In the genomic region with DNA sequence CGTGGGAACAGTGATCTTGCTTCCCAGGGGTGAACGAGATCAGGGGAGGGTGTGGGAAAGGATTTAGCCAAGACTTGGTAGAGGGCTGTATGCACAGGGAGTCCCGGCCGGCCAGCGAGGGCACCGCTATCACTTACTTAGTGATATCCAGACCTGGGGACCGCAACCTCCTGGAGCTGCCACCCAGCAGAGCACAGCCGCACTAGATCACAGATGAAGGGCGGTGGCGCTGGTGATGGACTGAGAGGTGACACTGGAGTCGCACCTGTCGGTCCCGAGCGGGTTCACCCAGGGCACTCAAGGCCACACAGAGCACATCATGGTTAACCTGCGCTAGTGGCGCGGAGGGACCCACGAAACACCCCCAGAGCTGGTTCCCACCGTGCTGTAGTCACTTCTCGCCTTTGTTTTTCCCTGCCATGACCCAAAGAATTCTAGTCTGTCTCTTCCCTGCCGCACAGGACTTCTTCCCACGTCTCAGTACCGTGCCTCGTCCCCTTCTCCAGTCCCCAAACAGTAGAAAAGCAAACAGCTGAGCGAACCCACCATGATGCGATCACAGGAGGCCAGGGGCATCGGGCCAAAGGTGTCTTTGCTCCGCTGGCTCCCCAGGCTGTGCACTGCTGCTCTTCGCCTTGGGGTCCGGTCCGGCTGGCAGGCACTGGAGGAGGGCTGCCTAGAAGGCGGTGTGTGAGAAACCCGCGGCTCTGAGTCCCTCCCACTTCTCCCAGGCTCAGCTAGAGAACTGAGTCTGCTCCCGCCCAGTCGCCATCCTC, we compare ENCODE assay signal across 8 mouse cellular contexts. TPM values are rescaled to one million over a fixed set of nuclear protein-coding genes. Genes with fewer than 3 reads are reported as not detected.
DNase-seq lines count a peak whose midpoint lies in the region; ATAC-seq and TF ChIP-seq lines count a peak whose summit lies in the region.

A gene (minus strand): TSS at position 664 of the 776 bp plus-strand sequence.

- H3K27ac ChIP-seq in bone marrow, adult 2 months (ENCODE audit: control insufficient read depth, insufficient read depth, low read depth, low read length, poor library complexity) = no peak within 1 kb of the TSS; the same call in 1 of the 2 replicates
- peak within 1 kb of the TSS; percentile 49 for H3K27ac ChIP-seq in forebrain, embryonic 16.5 days (ENCODE audit: low read length)
- peak within 1 kb of the TSS; percentile 39; the same call in 1 of the 2 replicates for H3K27ac ChIP-seq in liver, postnatal 0 days (ENCODE audit: low read depth)

- H3K27me3 ChIP-seq in forebrain, embryonic 16.5 days (replicated peaks; ENCODE audit: control insufficient read depth, insufficient read depth, low read length) = no peaks in the 10 kb centered on the region
- H3K27me3 ChIP-seq in liver, postnatal 0 days (ENCODE audit: insufficient read depth, low read length) = 0 out of 2 replicates have a peak, but pooled peaks cover 3% of the 10 kb centered on the region

- no peaks in the 10 kb centered on the region for H3K36me3 ChIP-seq in forebrain, embryonic 16.5 days (ENCODE audit: control insufficient read depth, insufficient read depth)
- no peaks in the 10 kb centered on the region for H3K36me3 ChIP-seq in liver, postnatal 0 days (replicated peaks; ENCODE audit: insufficient read depth, low read length)

- TF ChIP-seq POLR2A in bone marrow, adult 2 months (IDR thresholded peaks at IDR 0.05; ENCODE audit: borderline replicate concordance, control insufficient read depth, low read depth, low read length) = no peak

- TF ChIP-seq EP300 in liver, postnatal 0 days (IDR thresholded peaks at IDR 0.05; ENCODE audit: low read depth) = no peak

- TF ChIP-seq CTCF in bone marrow, adult 2 months (IDR thresholded peaks at IDR 0.05; ENCODE audit: control insufficient read depth, insufficient read depth, low read length) = no peak
- TF ChIP-seq CTCF in liver, postnatal 0 days (IDR thresholded peaks at IDR 0.05; ENCODE audit: low read depth) = no peak

- no peaks in the 10 kb centered on the region for H3K4me1 ChIP-seq in bone marrow, adult 2 months (ENCODE audit: control insufficient read depth, insufficient read depth, low read length)
- peaks cover 11% of the 10 kb centered on the region for H3K4me1 ChIP-seq in forebrain, embryonic 16.5 days (replicated peaks; ENCODE audit: control insufficient read depth, insufficient read depth, low read length)
- no peaks in the 10 kb centered on the region for H3K4me1 ChIP-seq in liver, postnatal 0 days (ENCODE audit: insufficient read depth)

- ATAC-seq in forebrain, embryonic 16.5 days = peak; percentile 91
- ATAC-seq in liver, postnatal 0 days = no peak

- H3K9me3 ChIP-seq in forebrain, embryonic 16.5 days (ENCODE audit: control insufficient read depth, low read length) = no peaks in the 10 kb centered on the region
- H3K9me3 ChIP-seq in liver, postnatal 0 days (ENCODE audit: low read length) = no peaks in the 10 kb centered on the region

- H3K9ac ChIP-seq in forebrain, embryonic 16.5 days (replicated peaks; ENCODE audit: low read depth, low read length) = peak within 1 kb of the TSS; percentile 79
- peak within 1 kb of the TSS; percentile 44 for H3K9ac ChIP-seq in liver, postnatal 0 days (replicated peaks)

- intact Hi-C loops in heart, postnatal 25 days (cut with DNase I) = loop anchor here (5.0 kb wide), 1 partner anchor 37 kb away; no protein-coding TSS in a partner anchor

- 1% methylated on average over 36 of the region's 36 CpGs for WGBS in bone marrow, adult 2 months
- WGBS in forebrain, embryonic 16.5 days = under 1% methylated on average over 34 of the region's 36 CpGs
- 2% methylated on average over 34 of the region's 36 CpGs for WGBS in liver, postnatal 0 days (ENCODE audit: insufficient replicate concordance)

- peak; percentile 48 for DNase-seq in CD4-positive, CD25-positive, alpha-beta regulatory T cell, adult 2 months (ENCODE audit: low read depth, low spot score)
- peak; percentile 48 for DNase-seq in heart, postnatal 25 days (ENCODE audit: low spot score)
- peak; percentile 15 to 52 for DNase-seq in layer of hippocampus, adult 18-20 months (ENCODE audit: low spot score in 2 of 2)
- DNase-seq in liver, postnatal 0 days = peak; percentile 21
- peak; percentile 50 for DNase-seq in ovary, adult 18-20 months (ENCODE audit: low spot score)
- peak; percentile 7 to 24 for DNase-seq in thymus, postnatal 36 days

- H3K4me3 ChIP-seq in bone marrow, adult 2 months (replicated peaks; ENCODE audit: control insufficient read depth, low read depth, low read length) = peak within 1 kb of the TSS; percentile 35
- H3K4me3 ChIP-seq in forebrain, embryonic 16.5 days (replicated peaks; ENCODE audit: low read length) = peak within 1 kb of the TSS; percentile 67
- H3K4me3 ChIP-seq in liver, postnatal 0 days (ENCODE audit: low read depth, low read length) = peak within 1 kb of the TSS; percentile 39

- peak within 1 kb of the TSS; percentile 90 for H3K4me2 ChIP-seq in forebrain, embryonic 16.5 days (ENCODE audit: low read length)
- H3K4me2 ChIP-seq in liver, postnatal 0 days (ENCODE audit: low read depth, low read length) = peak within 1 kb of the TSS; percentile 55

RNA-seq across cellular contexts. Expression of the gene that starts here (rescaled TPM):
- 3.0 and 8.7 TPM in 2 replicates for polyA plus RNA-seq in bone marrow, adult 2 months (2011; ENCODE audit: insufficient read depth, insufficient read length, low replicate concordance, missing spikeins)
- polyA plus RNA-seq in forebrain, embryonic 16.5 days (2015; fragmentation: Nextera tagmentation; extraction: Ambion mirVana) = 68.9 and 75.3 TPM in 2 replicates
- 10 to 100 TPM; 18.9 to 19.3 TPM for total RNA-seq in heart, postnatal 25 days (2021)
- 10 to 100 TPM; 18.5 to 19.7 TPM for total RNA-seq in layer of hippocampus, adult 18-20 months (2021)
- 6.4 and 8.2 TPM in 2 replicates for polyA plus RNA-seq in liver, postnatal 0 days (2015; fragmentation: Nextera tagmentation; extraction: Ambion mirVana)
